Mouse (Mus musculus): ENCODE data around the gene Sec63. TPM values are rescaled to one million over a fixed set of nuclear protein-coding genes. Genes with fewer than 3 reads are reported as not detected.
A peak's percentile ranks its signal among the peaks of the same experiment; 100 is the strongest.

The Sec63 gene
- 35.1 and 36.0 TPM in 2 replicates for polyA plus RNA-seq (2011; ENCODE audit: insufficient read depth, insufficient read length, low read depth, missing spikeins)

DNA sequence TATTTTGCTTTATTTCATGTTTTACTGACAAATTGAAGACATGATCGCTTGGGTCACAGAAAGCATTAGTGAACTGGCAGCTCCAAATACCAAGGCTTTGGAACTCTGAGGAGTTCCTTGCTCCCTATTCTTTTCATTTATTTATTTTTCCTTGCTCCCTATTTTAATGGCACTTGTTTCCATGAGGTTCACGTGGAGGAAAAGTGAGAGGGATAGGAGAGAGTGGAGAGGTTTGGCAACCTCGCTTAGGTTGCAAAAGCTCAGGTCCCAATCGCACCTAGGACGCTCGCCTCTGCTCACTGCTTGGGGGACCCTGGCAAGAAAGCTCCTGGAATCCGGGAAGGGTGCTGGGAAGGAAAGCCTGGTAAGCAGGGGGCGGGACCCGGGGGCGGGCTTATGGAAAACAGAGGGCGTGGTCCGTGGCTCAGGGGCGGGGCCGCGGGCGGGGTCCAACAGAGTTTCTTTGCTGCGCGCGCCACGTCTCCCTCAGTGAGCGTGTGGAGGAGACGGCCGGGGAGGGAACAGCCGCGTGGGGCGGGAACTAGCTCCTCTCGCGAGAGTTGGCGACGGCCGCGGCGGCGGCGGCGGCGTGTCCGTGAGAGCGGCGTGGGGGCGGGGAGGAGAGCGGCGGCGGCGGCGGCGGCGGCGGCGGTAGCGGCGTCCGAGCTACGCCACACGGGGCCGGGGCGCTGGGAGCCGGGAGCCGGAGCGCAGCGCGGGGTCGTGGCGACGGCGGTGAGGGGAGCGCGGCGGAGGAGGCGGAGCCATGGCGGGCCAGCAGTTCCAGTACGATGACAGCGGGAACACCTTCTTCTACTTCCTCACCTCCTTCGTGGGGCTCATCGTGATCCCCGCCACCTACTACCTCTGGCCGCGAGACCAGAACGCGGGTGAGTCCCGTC is at the start of gene Sec63:
Gene Sec63 (plus strand): TSS at position 498 of the 902 bp plus-strand sequence.
- Histone ChIP-seq H3K4me1 (ENCODE audit: control insufficient read depth, insufficient read depth, low read length) (no peaks in the 10 kb centered on the region), H3K36me3 (ENCODE audit: control insufficient read depth, insufficient read depth, low read length, poor library complexity, severe bottlenecking) (no peaks in the 10 kb centered on the region), H3K9ac (ENCODE audit: low read depth, poor library complexity, severe bottlenecking) (peak within 1 kb of the TSS; percentile 88), H3K27ac (ENCODE audit: insufficient read depth, low read length) (no peak within 1 kb of the TSS), H3K4me3 (ENCODE audit: low read depth, low read length) (peak within 1 kb of the TSS; percentile 78), H3K9me3 (replicated peaks; ENCODE audit: control insufficient read depth, insufficient read depth, low read length, poor library complexity, severe bottlenecking) (no peaks in the 10 kb centered on the region), H3K27me3 (ENCODE audit: control insufficient read depth, insufficient read depth, low read length, poor library complexity, severe bottlenecking) (no peaks in the 10 kb centered on the region)
- TF ChIP-seq EP300 (IDR thresholded peaks at IDR 0.05; ENCODE audit: insufficient read depth, low read depth, low read length) (no peak), POLR2A (IDR thresholded peaks at IDR 0.05; ENCODE audit: insufficient read depth, low read length) (peak; percentile 27)

DNA sequence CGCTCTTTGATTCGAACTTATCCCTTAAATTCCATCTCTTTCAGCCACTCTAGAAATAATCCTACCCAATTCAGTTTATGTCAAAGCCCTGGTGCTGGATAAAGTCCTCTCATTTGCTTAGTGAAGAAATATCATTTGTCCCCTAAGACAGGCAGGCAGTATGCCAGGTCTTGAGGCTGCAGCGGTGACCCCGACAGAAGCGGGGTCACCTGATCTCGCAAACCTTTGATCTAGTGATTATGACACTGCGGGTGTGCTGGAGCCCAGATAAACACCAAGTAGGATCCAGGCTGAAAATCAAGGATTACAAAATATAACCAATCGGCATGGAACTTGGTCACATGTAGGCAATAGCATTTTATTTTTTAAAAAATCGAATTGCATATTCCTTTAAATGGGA is 46.6 kb upstream of the Sec63 start:
- Histone ChIP-seq H3K4me1 (ENCODE audit: control insufficient read depth, insufficient read depth, low read length) (no peaks in the 10 kb centered on the region), H3K4me3 (ENCODE audit: low read depth, low read length) (no peak overlapping the region), H3K27ac (ENCODE audit: insufficient read depth, low read length) (no peak overlapping the region), H3K9ac (ENCODE audit: low read depth, poor library complexity, severe bottlenecking) (no peak overlapping the region), H3K36me3 (ENCODE audit: control insufficient read depth, insufficient read depth, low read length, poor library complexity, severe bottlenecking) (no peaks in the 10 kb centered on the region), H3K27me3 (ENCODE audit: control insufficient read depth, insufficient read depth, low read length, poor library complexity, severe bottlenecking) (no peaks in the 10 kb centered on the region; the same call in 1 of the 2 replicates), H3K9me3 (replicated peaks; ENCODE audit: control insufficient read depth, insufficient read depth, low read length, poor library complexity, severe bottlenecking) (no peaks in the 10 kb centered on the region)
- TF ChIP-seq EP300 (IDR thresholded peaks at IDR 0.05; ENCODE audit: insufficient read depth, low read depth, low read length) (no peak), POLR2A (IDR thresholded peaks at IDR 0.05; ENCODE audit: insufficient read depth, low read length) (no peak), CTCF (IDR thresholded peaks at IDR 0.05; ENCODE audit: low read depth, low read length) (no peak)

DNA sequence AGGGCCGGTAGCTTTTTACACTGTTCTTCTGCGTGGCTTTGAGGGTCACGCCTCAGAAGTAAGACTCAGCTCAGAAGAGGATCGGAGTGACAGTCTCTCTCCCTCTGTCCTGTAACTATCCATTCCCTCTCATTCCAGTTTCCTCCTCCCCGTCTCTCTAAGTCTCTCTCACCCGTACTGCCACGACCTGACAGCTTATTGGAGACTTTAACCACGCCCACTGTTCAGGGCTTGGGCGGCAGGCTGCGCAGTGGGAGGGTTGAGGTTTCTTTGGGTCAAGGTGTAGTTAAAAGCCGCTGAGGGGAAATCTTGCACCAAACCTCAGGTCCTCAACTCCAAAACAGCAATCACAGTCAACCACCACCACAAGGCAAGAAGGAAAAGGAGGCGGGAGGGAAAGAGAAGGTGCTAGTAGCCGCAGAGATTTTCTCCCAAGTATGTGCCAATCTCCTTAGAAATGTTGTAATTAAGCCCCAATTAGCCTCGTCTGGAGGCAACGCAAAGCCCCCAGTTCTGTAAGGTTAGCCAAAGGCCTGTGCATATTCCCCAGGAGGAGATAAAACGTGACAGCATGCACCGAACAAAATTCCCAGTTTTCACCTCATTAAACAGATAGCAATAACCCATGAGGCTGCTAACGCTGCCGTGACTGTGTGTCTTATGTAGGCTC is 45.8 kb upstream of the Sec63 start:
- Histone ChIP-seq H3K9ac (ENCODE audit: low read depth, poor library complexity, severe bottlenecking) (no peak overlapping the region), H3K4me3 (ENCODE audit: low read depth, low read length) (no peak overlapping the region), H3K4me1 (ENCODE audit: control insufficient read depth, insufficient read depth, low read length) (no peaks in the 10 kb centered on the region), H3K9me3 (replicated peaks; ENCODE audit: control insufficient read depth, insufficient read depth, low read length, poor library complexity, severe bottlenecking) (no peaks in the 10 kb centered on the region), H3K27me3 (ENCODE audit: control insufficient read depth, insufficient read depth, low read length, poor library complexity, severe bottlenecking) (no peaks in the 10 kb centered on the region; the same call in 1 of the 2 replicates), H3K36me3 (ENCODE audit: control insufficient read depth, insufficient read depth, low read length, poor library complexity, severe bottlenecking) (no peaks in the 10 kb centered on the region), H3K27ac (ENCODE audit: insufficient read depth, low read length) (no peak overlapping the region)
- TF ChIP-seq EP300 (IDR thresholded peaks at IDR 0.05; ENCODE audit: insufficient read depth, low read depth, low read length), result no peak
- no peak for TF ChIP-seq CTCF (IDR thresholded peaks at IDR 0.05; ENCODE audit: low read depth, low read length)

DNA sequence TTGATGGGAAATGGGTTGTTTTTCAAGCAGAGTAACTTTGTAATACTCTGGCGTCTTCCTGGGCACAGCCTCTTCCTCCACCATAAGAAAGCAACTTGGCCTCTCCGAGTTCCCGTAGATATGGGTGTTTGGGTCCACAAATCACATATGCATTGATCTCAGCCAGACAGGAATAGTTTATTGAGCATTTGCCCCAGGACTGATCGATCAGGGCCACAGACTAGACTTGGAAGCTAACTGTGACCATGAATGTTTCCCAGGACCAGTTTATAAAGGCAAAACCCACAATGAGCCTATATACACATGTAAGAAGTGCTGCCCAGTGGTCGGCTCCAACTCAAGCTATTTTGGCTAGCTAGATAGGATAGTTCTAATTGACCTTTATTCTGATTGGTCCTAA is 39.2 kb upstream of the Sec63 start:
- TF ChIP-seq EP300 (IDR thresholded peaks at IDR 0.05; ENCODE audit: insufficient read depth, low read depth, low read length) (no peak), CTCF (IDR thresholded peaks at IDR 0.05; ENCODE audit: low read depth, low read length) (no peak), POLR2A (IDR thresholded peaks at IDR 0.05; ENCODE audit: insufficient read depth, low read length) (no peak)
- Histone ChIP-seq H3K36me3 (ENCODE audit: control insufficient read depth, insufficient read depth, low read length, poor library complexity, severe bottlenecking) (no peaks in the 10 kb centered on the region), H3K9me3 (replicated peaks; ENCODE audit: control insufficient read depth, insufficient read depth, low read length, poor library complexity, severe bottlenecking) (no peaks in the 10 kb centered on the region), H3K27me3 (ENCODE audit: control insufficient read depth, insufficient read depth, low read length, poor library complexity, severe bottlenecking) (no peaks in the 10 kb centered on the region), H3K4me1 (ENCODE audit: control insufficient read depth, insufficient read depth, low read length) (no peaks in the 10 kb centered on the region), H3K27ac (ENCODE audit: insufficient read depth, low read length) (no peak overlapping the region), H3K4me3 (ENCODE audit: low read depth, low read length) (no peak overlapping the region), H3K9ac (ENCODE audit: low read depth, poor library complexity, severe bottlenecking) (no peak overlapping the region)

- H3K9ac ChIP-seq (ENCODE audit: low read depth, poor library complexity, severe bottlenecking), result no peak overlapping the region
- H3K36me3 ChIP-seq (ENCODE audit: control insufficient read depth, insufficient read depth, low read length, poor library complexity, severe bottlenecking), result no peaks in the 10 kb centered on the region
- no peaks in the 10 kb centered on the region for H3K27me3 ChIP-seq (ENCODE audit: control insufficient read depth, insufficient read depth, low read length, poor library complexity, severe bottlenecking)
- H3K9me3 ChIP-seq (replicated peaks; ENCODE audit: control insufficient read depth, insufficient read depth, low read length, poor library complexity, severe bottlenecking), result no peaks in the 10 kb centered on the region
- no peak overlapping the region for H3K27ac ChIP-seq (ENCODE audit: insufficient read depth, low read length)
- TF ChIP-seq CTCF (IDR thresholded peaks at IDR 0.05; ENCODE audit: low read depth, low read length) (no peak), POLR2A (IDR thresholded peaks at IDR 0.05; ENCODE audit: insufficient read depth, low read length) (no peak), EP300 (IDR thresholded peaks at IDR 0.05; ENCODE audit: insufficient read depth, low read depth, low read length) (no peak)
- no peak overlapping the region for H3K4me3 ChIP-seq (ENCODE audit: low read depth, low read length)
- no peaks in the 10 kb centered on the region for H3K4me1 ChIP-seq (ENCODE audit: control insufficient read depth, insufficient read depth, low read length)
Measured at GRCm38 (mm10) chr10:42723275-42724232, 37.7 kb upstream of the Sec63 start.

Measured in ES-Bruce4 (cell line).